Mouse (Mus musculus) urinary bladder, postnatal 25 days (tissue): ENCODE measurements around the gene Xylb.

Source experiments
- DNase-seq: peaks from one replicate; pipeline ENCODE4 v3.0.0; 2022; ENCODE audit warnings: low spot score

Gene Xylb

GRCm38 (mm10) chr9:119401801-119402214 lies 44.6 kb downstream of the Xylb start, which contains the start of gene Acvr2b:
Gene Acvr2b (plus strand): TSS chr9:119402118.
- peak; percentile 91 for DNase-seq

DNA sequence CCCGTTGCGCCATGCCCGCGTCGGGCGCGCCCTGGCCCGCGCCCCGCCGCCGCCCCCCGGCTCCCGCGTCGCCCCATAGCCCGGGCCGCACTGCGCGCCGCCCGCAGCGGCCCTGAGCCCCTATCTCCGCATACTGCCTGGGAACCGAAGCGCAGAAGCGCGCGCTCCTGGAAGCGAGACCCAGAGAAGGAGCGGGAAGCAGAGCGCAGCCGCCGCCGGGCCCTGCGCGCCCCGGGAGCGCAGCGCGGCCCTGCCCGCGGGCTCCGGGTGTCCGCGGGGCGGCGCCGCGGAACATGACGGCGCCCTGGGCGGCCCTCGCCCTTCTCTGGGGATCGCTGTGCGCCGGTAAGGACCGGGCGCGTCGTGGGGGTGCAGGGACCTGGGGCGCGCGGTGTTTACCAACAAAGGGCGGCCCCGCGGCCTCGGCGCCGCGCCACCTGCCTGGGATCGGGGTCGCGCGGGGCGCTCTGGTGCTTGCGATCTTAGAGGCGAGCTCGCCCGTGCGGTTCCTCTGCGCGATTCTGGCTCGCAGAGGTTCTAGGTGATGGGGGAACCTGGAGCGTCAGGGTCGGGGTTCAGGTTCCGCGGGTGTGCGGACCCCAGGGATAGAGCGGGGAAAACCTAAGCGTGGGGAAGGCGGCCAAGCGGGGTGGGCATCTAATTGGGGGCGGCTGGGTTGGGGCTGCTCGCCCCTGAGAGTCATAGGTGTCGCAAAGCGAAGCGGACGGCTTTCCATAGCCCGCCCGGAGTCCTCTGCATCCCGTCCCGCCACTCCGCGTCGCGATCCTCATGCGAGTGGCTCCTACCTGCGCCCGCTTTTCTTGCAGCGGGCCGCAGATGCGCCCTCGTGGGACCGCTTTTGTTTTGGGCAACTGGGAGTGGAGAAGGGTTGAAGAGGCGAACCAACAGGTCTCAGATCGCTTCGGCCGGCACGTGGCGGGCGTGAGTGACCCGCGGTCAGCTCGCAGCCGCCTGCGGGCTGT lies 45.4 kb downstream of the Xylb start:
- DNase-seq, result peak; percentile 47

DNA sequence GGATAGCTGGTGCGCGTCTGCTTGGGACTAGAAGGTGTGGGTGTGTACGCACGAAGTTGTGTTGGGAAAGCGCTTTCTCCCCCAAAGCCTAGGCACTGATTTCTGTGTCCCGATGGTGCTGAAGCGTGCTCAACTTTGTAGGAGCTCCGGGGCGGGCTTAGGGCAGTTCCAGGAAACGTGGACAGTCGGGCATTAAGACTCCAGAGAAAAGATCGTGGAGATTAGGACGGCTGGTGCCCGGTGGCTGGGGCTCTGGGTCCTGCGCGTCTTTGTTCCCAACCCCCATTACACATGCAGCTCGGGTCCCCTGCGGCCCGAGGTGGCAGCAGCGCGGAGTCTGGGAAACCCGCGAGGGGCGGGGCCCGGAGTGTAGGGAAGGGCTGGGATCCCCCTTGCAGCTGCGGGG lies 46.1 kb downstream of the Xylb start:
- DNase-seq, result peak; percentile 18

- no peak for DNase-seq
These were observed 46.9 kb downstream of the Xylb start for GRCm38 (mm10) chr9:119404090-119404489.

DNA sequence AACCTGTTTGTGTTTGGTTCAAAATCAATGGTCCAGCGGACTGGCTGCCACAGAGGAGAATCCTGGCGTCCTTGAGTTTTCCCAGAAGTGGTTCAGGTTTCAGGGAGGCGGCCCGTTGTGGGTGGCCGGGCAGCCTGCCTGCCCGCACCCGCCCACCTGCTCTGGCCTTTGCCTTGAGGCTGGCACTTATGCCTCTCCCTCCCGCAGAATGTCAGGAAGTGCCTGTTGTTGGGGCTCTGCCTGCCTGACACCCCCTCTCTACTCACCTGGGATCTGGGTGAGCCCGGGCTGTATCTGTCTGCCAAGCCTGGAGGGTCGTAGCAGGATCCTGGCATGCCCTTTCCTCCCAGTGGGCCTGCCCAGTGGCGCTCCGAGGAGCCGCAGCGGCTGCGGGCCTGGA lies 50.7 kb downstream of the Xylb start:
- no peak for DNase-seq

GRCm38 (mm10) chr9:119408898-119409664 lies 51.9 kb downstream of the Xylb start:
- no peak for DNase-seq

DNA sequence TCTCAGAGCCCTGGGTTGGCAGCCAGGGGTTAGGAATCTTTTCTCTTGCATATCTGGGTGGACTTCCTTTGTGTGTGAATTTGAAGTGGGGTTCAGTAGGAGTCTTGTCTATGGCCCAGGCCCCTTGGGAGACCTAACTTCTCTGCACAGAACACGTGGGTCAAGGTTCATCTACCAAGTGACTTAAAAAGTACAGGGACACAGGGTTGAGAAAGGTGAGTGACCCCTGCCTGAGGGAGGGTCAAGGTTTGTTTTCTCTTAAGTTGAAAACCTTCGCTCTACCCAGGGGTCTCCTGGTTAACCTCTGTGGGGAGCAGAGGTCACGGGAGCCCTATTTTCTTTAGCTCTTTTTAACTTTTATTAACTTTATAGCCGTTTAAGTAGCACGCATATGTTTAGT lies 52.7 kb downstream of the Xylb start:
- DNase-seq, result no peak

- no peak for DNase-seq
These were observed 60.8 kb downstream of the Xylb start for GRCm38 (mm10) chr9:119418025-119418424.

DNA sequence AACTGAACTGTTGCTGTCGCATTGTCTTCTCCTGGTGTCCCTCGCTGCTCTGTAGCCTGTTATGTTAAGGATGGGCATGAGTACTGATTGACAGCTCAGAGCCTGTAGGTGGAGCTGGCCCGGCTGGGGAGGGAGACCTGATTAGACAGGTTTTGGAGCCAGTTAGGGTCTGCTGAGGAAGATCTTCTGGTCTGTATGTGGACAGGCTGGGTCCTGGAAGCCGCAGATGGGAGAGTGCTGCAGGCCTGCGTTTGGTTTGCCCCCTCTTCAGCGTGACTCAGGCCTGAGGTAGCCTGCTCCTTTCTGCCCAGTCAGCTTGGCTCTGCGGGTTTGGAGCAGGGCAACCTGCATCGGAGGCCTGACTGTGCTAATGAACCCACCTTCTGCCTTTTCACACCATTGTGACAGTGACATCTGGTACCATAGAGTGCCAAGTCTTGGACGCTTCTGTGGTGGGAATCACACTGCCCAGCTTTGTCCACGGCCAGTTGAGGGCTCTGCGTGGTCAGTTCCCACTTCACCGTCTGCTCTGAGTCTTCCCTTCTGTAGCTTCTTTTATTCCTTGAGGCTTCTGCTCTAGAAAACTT lies 62.8 kb downstream of the Xylb start:
- DNase-seq, result no peak

- DNase-seq, result no peak
These were observed 68.2 kb downstream of the Xylb start for GRCm38 (mm10) chr9:119425217-119425975.

DNA sequence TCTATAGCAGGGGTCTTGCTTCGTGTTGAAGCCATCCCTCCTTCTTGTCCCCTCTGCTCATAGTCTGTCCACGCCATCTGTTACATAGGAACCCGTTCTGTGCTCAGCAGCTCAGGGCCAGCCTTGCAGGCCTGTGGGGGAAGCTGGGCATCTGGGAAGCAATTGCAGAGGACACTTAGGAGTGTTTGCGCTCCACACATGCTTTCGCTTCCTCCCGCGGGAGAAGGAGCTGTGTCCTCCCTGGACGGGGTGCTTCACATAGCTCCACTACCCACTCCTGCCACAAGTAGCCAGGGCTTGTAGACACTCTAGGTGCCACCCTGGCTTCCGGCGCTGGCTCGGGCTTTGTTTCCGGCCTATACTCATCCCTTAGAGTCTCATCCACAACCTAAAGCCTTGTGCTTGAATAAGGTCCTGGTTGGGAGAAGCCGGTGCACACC lies 68.8 kb downstream of the Xylb start:
- DNase-seq, result no peak

GRCm38 (mm10) chr9:119426483-119426882 lies 69.3 kb downstream of the Xylb start:
- no peak for DNase-seq

DNA sequence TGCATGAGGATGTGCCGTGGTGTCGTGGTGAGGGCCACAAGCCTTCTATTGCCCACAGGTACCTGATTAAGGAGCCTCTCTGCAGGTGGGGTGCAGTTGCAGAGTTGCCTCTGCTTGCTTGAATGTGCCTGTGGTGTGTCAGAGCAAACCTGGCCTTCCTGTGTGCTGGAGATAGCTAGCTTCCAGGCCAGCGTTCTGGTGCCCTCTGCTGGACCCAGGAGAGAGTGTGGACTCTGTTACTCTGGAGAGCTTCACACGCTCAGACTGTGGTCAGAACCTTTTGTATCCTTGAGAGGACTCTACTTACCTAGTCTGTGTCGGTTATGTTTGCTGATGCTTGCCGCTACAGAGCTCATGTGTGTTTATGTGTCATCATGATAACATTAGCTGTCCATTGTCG lies 73.1 kb downstream of the Xylb start:
- peak; percentile 72 for DNase-seq

- DNase-seq, result no peak
These were observed 78.7 kb downstream of the Xylb start for GRCm38 (mm10) chr9:119435855-119436254.

- no peak for DNase-seq
These were observed 80.9 kb downstream of the Xylb start for GRCm38 (mm10) chr9:119438065-119438464.

- DNase-seq, result no peak
These were observed 81.4 kb downstream of the Xylb start for GRCm38 (mm10) chr9:119438498-119439000.
